Mouse (Mus musculus): ENCODE results near the gene Boll.

Boll gene

DNA sequence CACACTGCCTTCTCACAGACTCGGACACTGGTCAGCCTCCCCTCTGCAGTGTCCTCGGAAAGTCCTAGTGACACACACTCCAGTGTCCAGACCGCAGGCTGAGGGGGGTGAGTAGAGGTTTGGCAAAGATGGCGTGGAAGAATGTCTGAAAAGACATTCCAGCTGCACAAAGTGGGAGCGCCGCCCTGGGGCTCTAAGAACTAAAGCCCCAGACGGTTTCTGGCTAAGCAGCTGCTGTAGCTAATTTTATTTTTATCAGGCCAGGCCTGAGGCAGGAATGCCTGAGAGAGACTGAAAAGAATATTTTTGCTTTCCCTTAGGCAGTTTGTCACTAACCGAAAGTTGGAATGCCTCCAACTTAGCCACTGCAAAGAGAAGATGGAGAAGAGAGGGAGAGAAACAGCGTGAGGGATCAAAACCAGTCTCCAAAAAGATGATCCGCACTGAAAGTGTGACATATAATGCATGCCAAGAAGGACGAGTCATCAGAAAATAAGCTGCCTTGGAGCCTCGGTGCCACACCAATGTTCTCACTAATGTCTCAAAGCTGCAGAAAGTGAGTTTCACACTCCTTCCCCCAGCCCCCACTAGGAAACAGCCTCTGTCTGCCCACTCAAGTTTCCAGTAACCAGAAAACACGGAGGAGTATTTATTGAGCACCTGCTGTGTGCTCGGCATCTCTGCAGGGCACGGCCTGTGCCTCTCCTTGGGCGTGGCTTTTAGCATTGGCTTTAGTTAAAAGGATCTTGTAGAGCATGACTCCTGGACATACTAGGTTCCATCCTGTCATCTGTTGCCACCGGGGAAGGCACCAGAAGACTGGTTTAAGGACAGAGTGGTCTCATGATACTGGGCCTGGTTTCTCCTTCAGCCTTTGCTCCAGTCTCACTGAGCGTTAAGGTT lies 161.2 kb downstream of the Boll start:
- DNase-seq, result no peak

- DNase-seq, result no peak
These were observed 164.6 kb downstream of the Boll start for GRCm38 (mm10) chr1:55198719-55199118.

Measured in B cell, adult 2 months (primary cell).